Mouse (Mus musculus) liver, adult 2 months (tissue): ENCODE results near the gene Podxl2. TPM values are rescaled to one million over a fixed set of nuclear protein-coding genes. Genes with fewer than 3 reads are reported as not detected.

Experiments
- DNase-seq: peaks from one replicate; pipeline ENCODE4 v3.0.0-alpha.2; 2011; ENCODE audit warnings: low read depth, low spot score; ENCODE audit errors: extremely low read depth
- H3K27ac ChIP-seq: fragments of 200-500 bp; replicated peaks from 2 replicates; pipeline ENCODE4 v1.5.1; 2012; ENCODE audit warnings: low read depth, mild to moderate bottlenecking, control low read depth, inconsistent platforms, low read length; ENCODE audit not compliant: insufficient read depth
- H3K27me3 ChIP-seq: fragments of 200-500 bp; 2 replicates; pipeline ENCODE4 v1.6.1; 2012; ENCODE audit warnings: mild to moderate bottlenecking, moderate library complexity, low read length, inconsistent platforms; ENCODE audit not compliant: control insufficient read depth, insufficient read depth
- H3K36me3 ChIP-seq: fragments of 200-500 bp; 2 replicates; pipeline ENCODE4 v1.6.1; 2012; ENCODE audit warnings: low read length, inconsistent platforms; ENCODE audit not compliant: control insufficient read depth, insufficient read depth
- H3K4me1 ChIP-seq: fragments of 200-500 bp; 2 replicates; pipeline ENCODE4 v1.6.1; 2011; ENCODE audit warnings: low read length; ENCODE audit not compliant: control insufficient read depth, insufficient read depth
- H3K4me3 ChIP-seq: fragments of 200-500 bp; 2 replicates; pipeline ENCODE4 v1.5.1; 2011; ENCODE audit warnings: low read depth, mild to moderate bottlenecking, control low read depth, low read length, moderate library complexity; ENCODE audit not compliant: insufficient read depth
- H3K79me2 ChIP-seq: fragments of 200-500 bp; 2 replicates; pipeline ENCODE4 v1.6.1; 2012; ENCODE audit warnings: inconsistent platforms, mild to moderate bottlenecking, low read length, moderate library complexity; ENCODE audit not compliant: control insufficient read depth, insufficient read depth
- H3K9ac ChIP-seq: fragments of 200-500 bp; 2 replicates; pipeline ENCODE4 v1.6.1; 2012; ENCODE audit warnings: low read depth, mild to moderate bottlenecking, control low read depth, inconsistent platforms, low read length
- CTCF ChIP-seq: fragments of 200-500 bp; IDR thresholded peaks from 2 replicates; pipeline ENCODE4 v1.5.1; 2011; ENCODE audit warnings: low read depth, low read length, control low read depth
- POLR2A ChIP-seq: fragments of 200-500 bp; IDR thresholded peaks from 2 replicates; pipeline ENCODE4 v1.6.1; 2011; ENCODE audit warnings: low read length, control low read depth; ENCODE audit not compliant: insufficient read depth; ENCODE audit errors: extremely low read depth
- WGBS: fragments of 180-500 bp; shearing (Covaris S2); methylation state at CpG from one replicate; pipeline ENCODE4 v1.1.7; 2018; 5-methylcytosine and 5-hydroxymethylcytosine counted together
- polyA plus RNA-seq: library from polyadenylated mRNA; depleted of rRNA; stranded (reverse); fragments of >200 nt; gene quantifications from 2 replicates; pipeline ENCODE4 v1.2.3, GENCODE M21; 2012
- total RNA-seq: library from RNA; depleted of rRNA; stranded (reverse); fragments of >200 nt; gene quantifications from 2 replicates; pipeline ENCODE4 v1.2.3, GENCODE M21; 2014

Gene Podxl2
- total and polyA plus RNA-seq, 2 experiments = 0.46 to 0.89 TPM

DNA sequence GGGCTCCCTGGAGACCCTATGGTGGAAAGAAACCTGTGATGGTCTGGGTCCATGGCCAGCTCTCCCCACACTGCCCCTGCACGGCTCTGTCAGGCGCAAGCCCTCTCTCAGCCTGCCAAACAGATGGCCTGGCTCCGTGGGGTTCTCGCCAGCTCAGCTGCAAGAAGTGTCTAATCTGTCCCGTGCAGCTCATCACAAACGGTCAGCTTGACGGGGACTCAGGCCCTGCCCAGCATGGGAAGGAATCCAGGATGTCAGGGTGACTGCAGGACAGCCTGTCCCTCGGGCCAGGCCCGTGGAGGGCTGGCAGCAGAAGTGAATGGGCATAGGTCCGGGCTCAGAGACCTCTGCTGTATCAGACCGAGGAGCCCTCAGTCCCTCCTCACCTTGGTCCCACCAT is 52.9 kb downstream of the Podxl2 start:
- no peak overlapping the region for H3K4me3 ChIP-seq
- TF ChIP-seq CTCF (no peak), POLR2A (no peak)
- H3K79me2 ChIP-seq = no peaks in the 10 kb centered on the region
- WGBS = 45% methylated on average over 11 of the region's 11 CpGs
- H3K36me3 ChIP-seq = peaks cover 32% of the 10 kb centered on the region
- H3K27me3 ChIP-seq = no peaks in the 10 kb centered on the region
- DNase-seq = peak; percentile 30
- no peak overlapping the region for H3K27ac ChIP-seq
- no peak overlapping the region for H3K9ac ChIP-seq
- peaks cover 4% of the 10 kb centered on the region; the same call in 1 of the 2 replicates for H3K4me1 ChIP-seq

DNA sequence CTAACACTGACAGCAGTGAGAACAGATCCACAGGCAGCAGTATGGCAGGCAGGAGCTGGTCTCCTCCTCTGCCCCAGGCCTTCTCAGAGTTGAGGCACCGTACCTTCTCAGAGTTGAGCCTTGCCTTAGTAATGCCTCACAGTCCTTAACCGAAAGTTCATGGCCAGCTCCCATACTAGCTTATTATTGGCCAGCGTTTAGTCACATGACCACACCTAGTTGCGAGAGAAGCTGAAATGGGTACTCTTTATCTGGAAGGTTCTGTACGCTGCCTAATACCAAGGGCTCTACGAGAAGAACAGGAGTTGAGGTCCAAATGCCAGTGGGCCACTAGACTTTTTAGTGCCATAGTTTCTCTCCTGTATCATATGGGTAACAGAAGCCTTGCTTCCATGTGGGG is 53.5 kb downstream of the Podxl2 start:
- no peak for TF ChIP-seq POLR2A
- no peak for TF ChIP-seq CTCF
- WGBS = 94% methylated on average over 6 of the region's 6 CpGs
- peaks cover 30% of the 10 kb centered on the region for H3K36me3 ChIP-seq

DNA sequence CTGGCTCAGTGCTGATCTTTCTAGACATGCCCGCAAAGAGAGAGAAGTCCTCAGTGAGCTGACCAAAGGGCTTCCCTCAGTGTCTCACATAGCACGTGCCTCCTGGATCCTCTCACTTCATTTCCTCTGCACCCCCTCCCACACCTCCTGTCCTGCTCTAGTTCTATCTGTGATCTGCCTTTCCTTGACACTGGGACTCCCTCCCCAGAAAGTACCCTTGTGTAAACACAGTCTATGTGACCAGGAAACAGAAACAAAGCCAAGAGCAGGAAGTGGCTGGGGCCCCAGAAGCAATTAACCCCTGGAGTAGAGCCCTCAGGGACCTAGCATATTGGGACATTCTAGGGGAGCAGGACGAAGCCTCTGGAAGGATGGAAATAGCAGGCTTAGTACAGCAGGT is 54.0 kb downstream of the Podxl2 start:
- Histone ChIP-seq H3K4me3 (no peak overlapping the region), H3K27ac (peak overlapping the region; percentile 24; the same call in 1 of the 2 replicates), H3K27me3 (no peaks in the 10 kb centered on the region), H3K36me3 (peaks cover 28% of the 10 kb centered on the region), H3K9ac (no peak overlapping the region), H3K79me2 (no peaks in the 10 kb centered on the region), H3K4me1 (peaks cover 4% of the 10 kb centered on the region; the same call in 1 of the 2 replicates)
- peak; percentile 31 for DNase-seq
- TF ChIP-seq CTCF (no peak), POLR2A (no peak)
- 61% methylated on average over 3 of the region's 3 CpGs for WGBS

More for the DNA sequence above, 53.5 kb downstream of the Podxl2 start:
- Histone ChIP-seq H3K27ac (no peak overlapping the region; the same call in 1 of the 2 replicates), H3K79me2 (no peaks in the 10 kb centered on the region), H3K9ac (no peak overlapping the region), H3K4me3 (no peak overlapping the region), H3K27me3 (no peaks in the 10 kb centered on the region), H3K4me1 (peaks cover 4% of the 10 kb centered on the region; the same call in 1 of the 2 replicates)
- no peak for DNase-seq

DNA sequence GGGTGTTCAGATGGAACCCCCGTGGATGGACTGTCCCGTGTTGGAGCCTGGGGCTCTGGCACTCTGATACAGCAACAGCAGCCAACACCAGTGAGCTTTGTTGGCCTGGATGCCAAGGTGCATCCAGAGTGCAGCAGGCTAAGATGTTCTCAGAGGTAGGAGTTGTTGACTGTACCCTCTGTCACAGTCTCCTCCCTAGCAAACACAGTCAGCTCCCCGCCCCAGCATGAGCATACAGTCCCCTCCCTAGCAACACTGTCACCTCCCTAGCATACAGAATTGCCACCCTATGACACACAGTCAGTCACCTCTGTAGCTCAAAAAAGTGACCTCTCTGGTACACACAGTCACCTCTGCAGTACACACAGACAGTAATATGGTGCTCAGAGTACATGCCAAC is 57.9 kb downstream of the Podxl2 start:
- H3K4me3 ChIP-seq = no peak overlapping the region
- H3K9ac ChIP-seq = no peak overlapping the region
- no peak overlapping the region for H3K27ac ChIP-seq
- H3K27me3 ChIP-seq = no peaks in the 10 kb centered on the region
- H3K36me3 ChIP-seq = peaks cover 22% of the 10 kb centered on the region
- no peak for DNase-seq
- H3K79me2 ChIP-seq = no peaks in the 10 kb centered on the region
- H3K4me1 ChIP-seq = peaks cover 4% of the 10 kb centered on the region; the same call in 1 of the 2 replicates
- WGBS = 70% methylated on average over 3 of the region's 3 CpGs
- TF ChIP-seq POLR2A (no peak), CTCF (no peak)

DNA sequence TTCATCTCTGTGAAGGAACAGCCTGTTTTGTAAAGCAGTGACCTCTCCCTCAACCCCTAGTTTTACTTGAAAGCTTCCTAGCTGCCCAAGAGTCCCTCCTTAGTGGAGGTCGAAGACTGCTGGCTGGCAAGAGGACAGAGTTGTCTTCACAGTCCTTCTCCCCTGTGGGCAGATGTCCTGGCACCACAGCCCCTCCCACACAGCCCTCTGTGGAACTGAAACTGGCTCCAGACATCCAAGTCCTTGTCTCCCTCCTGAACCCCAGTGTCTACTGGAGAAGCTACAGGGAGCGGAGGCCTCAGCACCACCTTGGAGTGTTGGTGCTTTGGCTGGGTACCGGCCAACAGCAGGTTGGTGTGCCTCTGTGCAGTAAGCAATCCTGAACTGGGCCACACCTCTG is 59.4 kb downstream of the Podxl2 start:
- 82% methylated on average over 3 of the region's 3 CpGs for WGBS
- TF ChIP-seq POLR2A (no peak), CTCF (no peak)
- Histone ChIP-seq H3K27me3 (no peaks in the 10 kb centered on the region), H3K27ac (no peak overlapping the region), H3K36me3 (peaks cover 23% of the 10 kb centered on the region), H3K4me1 (no peaks in the 10 kb centered on the region), H3K79me2 (no peaks in the 10 kb centered on the region), H3K4me3 (no peak overlapping the region), H3K9ac (no peak overlapping the region)
- no peak for DNase-seq

DNA sequence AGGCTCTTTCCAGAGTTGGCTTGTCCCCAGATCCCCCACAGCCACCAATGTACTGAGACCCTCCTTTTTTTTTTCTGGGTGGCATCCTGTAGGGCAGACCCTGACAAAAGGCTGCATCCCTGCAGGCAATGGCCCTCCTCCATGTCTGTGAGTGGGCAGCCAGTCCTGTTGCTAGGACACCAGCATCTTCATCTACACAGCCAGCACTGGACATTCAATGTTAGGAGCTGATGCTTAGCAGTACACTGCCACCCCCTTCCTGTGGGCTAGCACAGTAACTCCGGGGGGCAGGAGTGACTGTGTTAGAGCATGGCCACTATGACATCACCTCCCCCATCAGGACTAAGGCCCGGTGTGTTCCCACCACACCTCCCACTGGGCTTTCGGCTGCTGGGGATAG is 59.8 kb downstream of the Podxl2 start:
- H3K36me3 ChIP-seq = peaks cover 24% of the 10 kb centered on the region
- 89% methylated on average over 3 of the region's 3 CpGs for WGBS

More for the DNA sequence above, 59.8 kb downstream of the Podxl2 start:
- Histone ChIP-seq H3K27ac (no peak overlapping the region), H3K79me2 (no peaks in the 10 kb centered on the region), H3K9ac (no peak overlapping the region), H3K27me3 (no peaks in the 10 kb centered on the region), H3K4me1 (no peaks in the 10 kb centered on the region), H3K4me3 (no peak overlapping the region)
- TF ChIP-seq POLR2A (no peak), CTCF (no peak)
- no peak for DNase-seq
